Mouse (Mus musculus) layer of hippocampus, postnatal 14 days (tissue): ENCODE measurements at regions not wholly inside any gene's neighbourhood (a gene's known extent, or its start where the extent isn't known, plus 50 kb on each side); places are given as distances from the start of the nearest gene placed in this dataset.

Experiments
- DNase-seq, 2 experiments: peaks; one replicate each; pipeline ENCODE4 v3.0.0; 2021 to 2022; ENCODE audit warnings: low spot score in 2 of 2, mixed read lengths in 1 of 2

- no peak for DNase-seq
Observed at GRCm38 (mm10) chr1:115512632-115513031, 171.9 kb upstream of the Cntnap5a start.

- peak in 1 of 2 experiments; percentile 5 for DNase-seq
Observed at GRCm38 (mm10) chr1:115533746-115534145, 150.8 kb upstream of the Cntnap5a start.

GRCm38 (mm10) chr1:115545994-115546393, 138.6 kb upstream of the Cntnap5a start:
- no peak for DNase-seq
